Mouse (Mus musculus) neutrophil, adult 5-6 weeks (primary cell): ENCODE data around the gene Gm21812. TPM values are rescaled to one million over a fixed set of nuclear protein-coding genes. Genes with fewer than 3 reads are reported as not detected.
"Not testable (repeated sequence)": the region's sequence is repeated elsewhere in the genome, so short reads cannot be mapped to it uniquely, and the experiment has no call there.

Experiments used
- ATAC-seq: fragments of 151-379, 151-347 bp; 2 replicates; pipeline ENCODE4 v1.8.0; 2017; ENCODE audit warnings: mild to moderate bottlenecking, moderate TSS enrichment; ENCODE audit not compliant: insufficient number of reproducible peaks, poor library complexity, low FRiP score, severe bottlenecking; ENCODE audit errors: extremely low read depth
- total RNA-seq: library from RNA; stranded (forward); fragments of 200-1000 nt; gene quantifications from 2 replicates; pipeline ENCODE4 v1.2.3, GENCODE M21; 2017

Gm21812 gene
- not detected in 2 replicates for total RNA-seq

DNA sequence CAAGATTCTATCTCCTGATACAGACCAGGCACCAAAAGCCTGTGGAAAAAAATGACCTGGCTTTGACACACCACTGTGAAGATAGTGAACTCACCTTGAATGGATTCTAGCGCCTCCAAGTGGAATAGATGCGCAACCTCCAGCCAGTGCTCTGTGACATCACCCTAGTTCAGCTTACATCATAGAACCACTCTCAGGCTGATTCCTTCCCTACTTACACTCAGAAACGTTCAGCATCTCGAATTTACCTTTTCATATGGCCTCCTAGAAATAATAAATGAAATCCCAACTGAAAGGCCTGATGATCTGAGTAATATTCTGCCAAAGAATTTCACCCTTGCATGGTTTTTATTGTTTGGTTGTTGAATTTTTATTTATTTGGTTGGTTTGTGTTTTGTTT lies at the start of gene Gm21812:
Gene Gm21812, minus strand, starts transcription at position 101 of the 400 bp plus-strand sequence.
- ATAC-seq: not testable (repeated sequence)

Other genes with a start within 250 kb of the Gm21812 start
- gene Gm21292, start 213.3 kb downstream of the Gm21812 start, total RNA-seq: not detected in 2 replicates
- gene Gm21721, start 145.0 kb downstream of the Gm21812 start, total RNA-seq: not detected in 2 replicates
- not detected in 2 replicates for gene Gm21874, start 69.0 kb upstream of the Gm21812 start, total RNA-seq